Mouse (Mus musculus) liver, embryonic 14.5 days (tissue): ENCODE data around the gene D13Ertd608e. TPM values are rescaled to one million over a fixed set of nuclear protein-coding genes. Genes with fewer than 3 reads are reported as not detected.
"Not testable (repeated sequence)": the region's sequence is repeated elsewhere in the genome, so short reads cannot be mapped to it uniquely, and the experiment has no call there.

ENCODE experiments used
- ATAC-seq: fragments of 200-750 bp; cut with Nextera tagmentation; 2 replicates; pipeline ENCODE4 v1.8.0; 2017; ENCODE audit warnings: moderate number of reproducible peaks, mild to moderate bottlenecking, moderate library complexity; ENCODE audit not compliant: insufficient read depth
- DNase-seq, 3 experiments: peaks; one replicate each; pipeline ENCODE4 v3.0.0-alpha.2; 2012 to 2013; ENCODE audit warnings: low read depth in 3 of 3, low spot score in 3 of 3
- H3K27ac ChIP-seq: fragments of 300-500 bp; sonication (generic); 2 replicates; pipeline ENCODE4 v1.5.1; 2014; ENCODE audit warnings: moderate library complexity, mild to moderate bottlenecking, control low read depth, inconsistent platforms
- H3K27me3 ChIP-seq: fragments of 300-500 bp; sonication (generic); 2 replicates; pipeline ENCODE4 v1.6.1; 2014; ENCODE audit warnings: mild to moderate bottlenecking, low read length, moderate library complexity; ENCODE audit not compliant: control insufficient read depth, insufficient read depth
- H3K36me3 ChIP-seq: fragments of 300-500 bp; sonication (generic); replicated peaks from 2 replicates; pipeline ENCODE4 v1.6.1; 2014; ENCODE audit warnings: low read depth; ENCODE audit not compliant: control insufficient read depth, insufficient read depth
- H3K4me1 ChIP-seq, 2 experiments: fragments of 200-500 bp in 1 of 2; fragments of 300-500 bp in 1 of 2; sonication (generic) in 1 of 2; replicated peaks; 2 replicates each; pipeline ENCODE4 v1.6.1; 2012 to 2014; ENCODE audit warnings: antibody characterized with exemption in 1 of 2, inconsistent platforms in 1 of 2, low read length in 1 of 2; ENCODE audit not compliant: control insufficient read depth in 2 of 2, insufficient read depth in 2 of 2
- H3K4me2 ChIP-seq: fragments of 300-500 bp; sonication (generic); 2 replicates; pipeline ENCODE4 v1.6.1; 2014; ENCODE audit warnings: low read depth, mild to moderate bottlenecking, control low read depth, moderate library complexity
- H3K4me3 ChIP-seq, 2 experiments: fragments of 200-500 bp in 1 of 2; fragments of 300-500 bp in 1 of 2; sonication (generic) in 1 of 2; 2 replicates each; pipeline ENCODE4 v1.5.1; 2012 to 2014; ENCODE audit warnings: low read depth in 2 of 2, low read length in 2 of 2, mild to moderate bottlenecking in 2 of 2, control low read depth in 1 of 2, inconsistent platforms in 1 of 2, moderate library complexity in 1 of 2; ENCODE audit not compliant: insufficient read depth in 1 of 2
- H3K9ac ChIP-seq: fragments of 300-500 bp; sonication (generic); replicated peaks from 2 replicates; pipeline ENCODE4 v1.6.1; 2014; ENCODE audit warnings: mild to moderate bottlenecking, control low read depth, moderate library complexity
- H3K9me3 ChIP-seq: fragments of 300-500 bp; sonication (generic); 2 replicates; pipeline ENCODE4 v1.6.1; 2016; ENCODE audit warnings: low read length, mixed read lengths; ENCODE audit not compliant: control insufficient read depth
- CTCF ChIP-seq: IDR thresholded peaks from 2 replicates; pipeline ENCODE4 v1.5.1; 2016; ENCODE audit warnings: antibody characterized with exemption, low read depth, control low read depth
- EP300 ChIP-seq: IDR thresholded peaks from 2 replicates; pipeline ENCODE4 v1.6.1; 2016; ENCODE audit warnings: antibody characterized with exemption, low read depth
- WGBS: fragments of 180-500 bp; shearing (Covaris S2); extraction: QIAGEN DNeasy Blood & Tissue Kit; methylation state at CpG from one replicate; pipeline ENCODE4 v1.1.7; 2014; ENCODE audit not compliant: insufficient replicate concordance; 5-methylcytosine and 5-hydroxymethylcytosine counted together
- polyA plus RNA-seq, 2 experiments: library from polyadenylated mRNA; depleted of rRNA in 1 of 2; stranded (reverse) in 1 of 2; unstranded in 1 of 2; fragments of >200 nt; fragmentation: Nextera tagmentation in 1 of 2; extraction: Ambion mirVana in 1 of 2; gene quantifications; 2 replicates each; pipeline versions ENCODE4 v1.2.1 to v1.2.3; 2012 to 2014

Gene D13Ertd608e
- polyA plus RNA-seq (2012; rRNA removed): not detected in 2 replicates
- polyA plus RNA-seq (2014; fragmentation: Nextera tagmentation; extraction: Ambion mirVana): not detected in 2 replicates

DNA sequence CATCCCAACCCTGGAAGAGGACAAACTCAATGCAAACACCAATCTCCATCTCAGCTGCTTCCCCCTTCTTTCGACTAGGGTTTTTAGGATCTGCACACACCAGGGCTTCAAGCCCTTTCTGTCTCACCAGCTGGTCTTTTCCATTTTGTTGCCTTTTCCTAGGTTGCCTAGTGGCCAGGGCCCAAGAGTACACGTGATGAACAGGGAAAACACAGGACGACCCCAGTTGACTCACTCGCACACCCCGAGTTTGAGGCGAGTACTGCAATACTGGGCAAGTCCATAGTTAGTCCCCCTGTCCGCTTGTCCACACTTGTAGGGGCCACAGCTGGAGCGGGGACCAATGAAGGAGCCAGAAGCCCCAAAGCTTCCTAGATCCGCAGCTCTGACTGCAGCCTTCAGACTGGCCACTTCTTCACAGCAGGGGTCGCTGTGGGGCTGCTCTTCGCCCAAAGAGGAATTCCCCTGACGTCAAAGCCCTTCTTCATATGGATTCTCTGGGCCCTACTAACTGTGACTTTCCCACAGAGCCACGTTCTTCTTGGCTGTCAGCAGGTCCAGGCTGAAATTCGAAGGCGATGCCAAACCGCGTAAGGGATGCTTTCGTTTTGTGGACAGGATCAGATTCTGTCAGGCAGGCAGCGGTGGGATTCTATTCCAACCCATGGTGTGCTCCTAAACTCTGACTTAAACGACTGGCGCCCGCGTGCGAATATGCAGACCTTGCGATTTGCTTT is at the start of gene D13Ertd608e:
TSS of gene D13Ertd608e (plus strand) at position 687 of the 737 bp plus-strand sequence.
- H3K9me3 ChIP-seq, DNase-seq, H3K9ac ChIP-seq, H3K4me1 ChIP-seq, H3K36me3 ChIP-seq, H3K27ac ChIP-seq, H3K27me3 ChIP-seq: not testable (repeated sequence)
- ATAC-seq: peak; percentile 15; the same call in 1 of the 2 replicates
- Histone ChIP-seq H3K4me3 (peak within 1 kb of the TSS in 1 of 2 experiments; percentile 17; a peak in 1 of 4 replicates), H3K4me2 (peak within 1 kb of the TSS; percentile 18; the same call in 1 of the 2 replicates)
- peak; percentile 59 for TF ChIP-seq CTCF
- 9% methylated on average over 17 of the region's 25 CpGs for WGBS

GRCm38 (mm10) chr13:119789851-119790717 is 45.7 kb upstream of the D13Ertd608e start:
- H3K27ac ChIP-seq: peak overlapping the region; percentile 61
- under 1% methylated on average over 51 of the region's 66 CpGs for WGBS

DNA sequence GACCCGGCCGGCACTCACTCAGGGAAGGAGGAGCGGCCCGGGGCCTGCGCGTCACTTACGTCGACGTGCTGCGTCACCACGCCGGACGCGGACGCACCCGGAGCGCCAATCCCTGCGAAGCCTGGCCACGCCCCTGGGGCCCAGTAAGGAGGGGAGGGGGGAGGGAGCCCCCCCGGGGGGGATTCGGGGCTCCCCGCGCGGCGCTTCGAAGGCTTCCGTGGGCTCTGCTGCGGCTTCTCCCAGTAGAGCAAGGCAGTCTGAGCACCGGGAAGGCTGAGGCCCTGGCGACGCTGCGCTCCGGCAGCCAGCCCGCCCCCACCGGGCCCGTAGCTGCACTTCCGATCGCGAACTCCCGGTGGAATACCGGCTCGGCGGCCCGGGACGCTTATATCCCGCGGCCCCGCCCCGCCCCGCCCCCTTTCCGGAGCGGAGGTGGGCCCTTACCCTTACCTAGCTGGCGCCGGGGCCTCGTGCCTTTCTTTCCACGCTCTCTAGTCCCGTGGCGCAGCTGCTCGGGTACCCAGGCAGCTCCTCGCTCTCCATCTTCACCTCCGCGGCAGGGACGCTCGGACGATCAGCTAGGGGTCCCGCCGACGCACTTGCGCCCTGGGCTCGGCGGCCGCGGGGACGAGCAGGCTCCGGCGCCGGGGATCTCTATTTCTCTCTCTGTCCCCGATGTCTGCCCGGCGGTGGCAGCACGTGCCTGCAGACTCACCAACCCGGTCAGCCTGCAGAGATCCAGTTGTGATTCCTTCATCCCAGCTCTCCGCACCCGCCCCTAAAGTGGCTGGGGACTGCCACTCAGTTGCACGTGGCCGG is 44.8 kb upstream of the D13Ertd608e start, which contains the start of gene Zfp131:
TSS of gene Zfp131 (minus strand) at position 129 of the 819 bp plus-strand sequence.
- peaks cover 8 to 11% of the 10 kb centered on the region in 2 experiments for H3K4me1 ChIP-seq
- no peaks in the 10 kb centered on the region for H3K27me3 ChIP-seq
- H3K4me3 ChIP-seq: peak within 1 kb of the TSS; percentile 92 to 95
- H3K4me2 ChIP-seq: peak within 1 kb of the TSS; percentile 98
- peaks cover 20% of the 10 kb centered on the region for H3K36me3 ChIP-seq
- under 1% methylated on average over 80 of the region's 86 CpGs for WGBS
- ATAC-seq (peak; percentile 96), DNase-seq (peak; percentile 82 to 84 (median 83))
- TF ChIP-seq CTCF (no peak), EP300 (no peak)
- peak within 1 kb of the TSS; percentile 61 for H3K27ac ChIP-seq
- H3K9me3 ChIP-seq: no peaks in the 10 kb centered on the region
- H3K9ac ChIP-seq: peak within 1 kb of the TSS; percentile 98

More at GRCm38 (mm10) chr13:119789851-119790717, 45.7 kb upstream of the D13Ertd608e start:
- DNase-seq (peak; percentile 25 to 45 (median 29)), ATAC-seq (peak; percentile 61)
- Histone ChIP-seq H3K4me2 (peak overlapping the region; percentile 82), H3K9me3 (no peaks in the 10 kb centered on the region), H3K27me3 (no peaks in the 10 kb centered on the region), H3K36me3 (peaks cover 27% of the 10 kb centered on the region), H3K4me1 (peaks cover 8 to 11% of the 10 kb centered on the region in 2 experiments), H3K4me3 (peak overlapping the region; percentile 92 to 95), H3K9ac (peak overlapping the region; percentile 98)
- no peak for TF ChIP-seq CTCF
- no peak for TF ChIP-seq EP300

GRCm38 (mm10) chr13:119791580-119792135 is 44.1 kb upstream of the D13Ertd608e start:
- no peaks in the 10 kb centered on the region for H3K9me3 ChIP-seq
- no peaks in the 10 kb centered on the region for H3K27me3 ChIP-seq
- whole genome bisulfite sequencing: 3% methylated on average over 18 of the region's 18 CpGs
- H3K4me2 ChIP-seq: peak overlapping the region; percentile 98
- H3K4me3 ChIP-seq: peak overlapping the region; percentile 90 to 92
- peaks cover 8 to 11% of the 10 kb centered on the region in 2 experiments for H3K4me1 ChIP-seq
- H3K9ac ChIP-seq: peak overlapping the region; percentile 98
- ATAC-seq: no peak
- DNase-seq: no peak
- peaks cover 15% of the 10 kb centered on the region for H3K36me3 ChIP-seq
- H3K27ac ChIP-seq: peak overlapping the region; percentile 58
- TF ChIP-seq CTCF (no peak), EP300 (no peak)
